In the genomic region with DNA sequence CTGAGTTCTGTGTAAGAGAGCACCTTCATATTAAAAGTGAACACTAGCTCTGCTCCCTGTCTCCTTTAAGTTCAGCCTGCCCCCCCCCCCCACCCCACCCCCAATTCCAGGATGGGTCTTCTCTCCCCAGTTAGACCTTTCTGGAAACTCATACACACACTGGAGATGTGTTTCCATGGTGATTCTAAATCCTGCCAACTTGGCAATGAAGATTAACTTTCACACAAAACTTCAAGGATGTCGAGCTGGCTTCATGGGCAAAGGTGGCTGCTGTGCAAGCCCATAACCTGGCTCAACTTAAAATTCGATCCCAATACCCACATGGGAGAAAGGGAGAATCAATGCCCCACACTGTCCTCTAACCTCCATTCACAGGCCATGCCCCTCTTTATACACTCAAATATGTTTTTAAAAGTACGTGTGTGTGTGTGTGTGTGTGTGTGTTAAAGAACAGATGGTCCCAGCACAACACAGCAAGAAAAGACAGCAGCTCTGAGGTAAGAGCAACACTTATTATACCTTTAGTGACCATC, we compare ENCODE assay signal across 8 mouse cellular contexts. TPM values are rescaled to one million over a fixed set of nuclear protein-coding genes. Genes with fewer than 3 reads are reported as not detected.
DNase-seq lines count a peak whose midpoint lies in the region; ATAC-seq and TF ChIP-seq lines count a peak whose summit lies in the region.

No protein-coding gene starts in this region.

- TF ChIP-seq CTCF in liver, adult 2 months (IDR thresholded peaks at IDR 0.05; ENCODE audit: low read depth, low read length), result no peak
- no peak for TF ChIP-seq CTCF in embryonic fibroblast, embryonic 13.5 days (IDR thresholded peaks at IDR 0.05; ENCODE audit: borderline replicate concordance, insufficient read depth, low read length)

- no peak overlapping the region for H3K4me3 ChIP-seq in liver, adult 2 months (ENCODE audit: insufficient read depth, low read depth, low read length)
- H3K4me3 ChIP-seq in embryonic fibroblast, embryonic 13.5 days (ENCODE audit: insufficient read depth, low read length), result peak overlapping the region; percentile 48
- peak overlapping the region; percentile 86; the same call in 1 of the 2 replicates for H3K4me3 ChIP-seq in intestine, embryonic 15.5 days (replicated peaks)
- peak overlapping the region; percentile 90 for H3K4me3 ChIP-seq in neural tube, embryonic 13.5 days

- peaks cover 18% of the 10 kb centered on the region for H3K79me2 ChIP-seq in liver, adult 2 months (ENCODE audit: control insufficient read depth, insufficient read depth, low read length)

- H3K36me3 ChIP-seq in liver, adult 2 months (ENCODE audit: control insufficient read depth, insufficient read depth, low read length), result no peaks in the 10 kb centered on the region
- peaks cover 5% of the 10 kb centered on the region; the same call in 1 of the 2 replicates for H3K36me3 ChIP-seq in intestine, embryonic 15.5 days
- H3K36me3 ChIP-seq in neural tube, embryonic 13.5 days, result peaks cover 24% of the 10 kb centered on the region

- no peak for TF ChIP-seq POLR2A in liver, adult 2 months (IDR thresholded peaks at IDR 0.05; ENCODE audit: extremely low read depth, insufficient read depth, low read length)
- TF ChIP-seq POLR2A in embryonic fibroblast, embryonic 13.5 days (IDR thresholded peaks at IDR 0.05; ENCODE audit: low read depth, low read length), result no peak

- peak overlapping the region; percentile 41; the same call in 1 of the 2 replicates for H3K27ac ChIP-seq in liver, adult 2 months (replicated peaks; ENCODE audit: insufficient read depth, low read depth, low read length)
- H3K27ac ChIP-seq in embryonic fibroblast, embryonic 13.5 days (ENCODE audit: insufficient read depth, low read length), result peak overlapping the region; percentile 92; the same call in 1 of the 2 replicates
- no peak overlapping the region for H3K27ac ChIP-seq in intestine, embryonic 15.5 days
- H3K27ac ChIP-seq in neural tube, embryonic 13.5 days (replicated peaks), result peak overlapping the region; percentile 97

- no peak overlapping the region for H3K9ac ChIP-seq in liver, adult 2 months (ENCODE audit: low read depth, low read length)
- 0 out of 2 replicates have a peak overlapping the region, but pooled peaks have one; percentile 57 for H3K9ac ChIP-seq in intestine, embryonic 15.5 days
- H3K9ac ChIP-seq in neural tube, embryonic 13.5 days, result peak overlapping the region; percentile 96

- peak; percentile 74 for DNase-seq in liver, adult 2 months (ENCODE audit: extremely low read depth, low read depth, low spot score)
- DNase-seq in liver, result no peak
- no peak for DNase-seq in ovary, adult 18-20 months (ENCODE audit: low spot score)
- no peak for DNase-seq in c-Kit-positive CD71-positive TER-119-positive erythroid progenitor cells, embryonic 14.5 days (ENCODE audit: low spot score)
- no peak for DNase-seq in lung, postnatal 36 days

- H3K4me1 ChIP-seq in liver, adult 2 months (ENCODE audit: control insufficient read depth, insufficient read depth, low read length), result peaks cover 19% of the 10 kb centered on the region
- H3K4me1 ChIP-seq in embryonic fibroblast, embryonic 13.5 days (ENCODE audit: control insufficient read depth, insufficient read depth, low read length), result peaks cover 5% of the 10 kb centered on the region; the same call in 1 of the 2 replicates
- peaks cover 28% of the 10 kb centered on the region for H3K4me1 ChIP-seq in intestine, embryonic 15.5 days (replicated peaks)
- peaks cover 44% of the 10 kb centered on the region for H3K4me1 ChIP-seq in neural tube, embryonic 13.5 days (replicated peaks)

- H3K27me3 ChIP-seq in liver, adult 2 months (ENCODE audit: control insufficient read depth, insufficient read depth, low read length), result no peaks in the 10 kb centered on the region
- H3K27me3 ChIP-seq in intestine, embryonic 15.5 days (replicated peaks), result no peaks in the 10 kb centered on the region
- H3K27me3 ChIP-seq in neural tube, embryonic 13.5 days, result no peaks in the 10 kb centered on the region

- 22% methylated on average over 3 of the region's 3 CpGs for WGBS in liver, adult 2 months
- WGBS in intestine, embryonic 15.5 days, result 59% methylated on average over 3 of the region's 3 CpGs
- WGBS in neural tube, embryonic 13.5 days, result 64% methylated on average over 3 of the region's 3 CpGs

- H3K4me2 ChIP-seq in intestine, embryonic 15.5 days (replicated peaks), result peak overlapping the region; percentile 86
- peak overlapping the region; percentile 98 for H3K4me2 ChIP-seq in neural tube, embryonic 13.5 days

- no peaks in the 10 kb centered on the region for H3K9me3 ChIP-seq in intestine, embryonic 15.5 days
- no peaks in the 10 kb centered on the region for H3K9me3 ChIP-seq in neural tube, embryonic 13.5 days

- no peak for ATAC-seq in intestine, embryonic 15.5 days
- ATAC-seq in neural tube, embryonic 13.5 days (ENCODE audit: low read depth), result no peak

RNA-seq across cellular contexts. Expression of a gene that starts 1.2 kb away (rescaled TPM):
- 47.6 and 54.2 TPM in 2 replicates for total RNA-seq in liver, adult 2 months (2014; rRNA removed)
- 77.5 and 79.2 TPM in 2 replicates for polyA plus RNA-seq in liver, adult 2 months (2012; rRNA removed)
- polyA plus RNA-seq in embryonic fibroblast, embryonic 13.5 days (2011; ENCODE audit: insufficient read length, low read depth, missing spikeins), result 47.6 and 60.3 TPM in 2 replicates
- polyA plus RNA-seq in intestine, embryonic 15.5 days (2015; fragmentation: Nextera tagmentation; extraction: Ambion mirVana), result 8.1 and 9.0 TPM in 2 replicates
- 10.3 TPM in 2 replicates for polyA plus RNA-seq in neural tube, embryonic 13.5 days (2015; fragmentation: Nextera tagmentation; extraction: Ambion mirVana)

RNA-seq across cellular contexts. Expression of a gene that starts 24.9 kb away (rescaled TPM):
- 18.2 and 25.5 TPM in 2 replicates for total RNA-seq in liver, adult 2 months (2014; rRNA removed)
- 27.3 and 30.6 TPM in 2 replicates for polyA plus RNA-seq in liver, adult 2 months (2012; rRNA removed)
- 31.3 and 32.1 TPM in 2 replicates for polyA plus RNA-seq in embryonic fibroblast, embryonic 13.5 days (2011; ENCODE audit: insufficient read length, low read depth, missing spikeins)
- polyA plus RNA-seq in intestine, embryonic 15.5 days (2015; fragmentation: Nextera tagmentation; extraction: Ambion mirVana), result 92.4 and 98.2 TPM in 2 replicates
- 121 and 136 TPM in 2 replicates for polyA plus RNA-seq in neural tube, embryonic 13.5 days (2015; fragmentation: Nextera tagmentation; extraction: Ambion mirVana)

RNA-seq across cellular contexts. Expression of a gene that starts 28.8 kb away (rescaled TPM):
- total RNA-seq in liver, adult 2 months (2014; rRNA removed), result 39.5 and 55.7 TPM in 2 replicates
- polyA plus RNA-seq in liver, adult 2 months (2012; rRNA removed), result 404 and 475 TPM in 2 replicates
- 2.7 and 4.7 TPM in 2 replicates for polyA plus RNA-seq in embryonic fibroblast, embryonic 13.5 days (2011; ENCODE audit: insufficient read length, low read depth, missing spikeins)
- 9.1 and 11.7 TPM in 2 replicates for polyA plus RNA-seq in intestine, embryonic 15.5 days (2015; fragmentation: Nextera tagmentation; extraction: Ambion mirVana)
- 2.4 and 3.5 TPM in 2 replicates for polyA plus RNA-seq in neural tube, embryonic 13.5 days (2015; fragmentation: Nextera tagmentation; extraction: Ambion mirVana)

RNA-seq across cellular contexts. Expression of a gene that starts 30.4 kb away (rescaled TPM):
- 0.07 and 0.09 TPM in 2 replicates for total RNA-seq in liver, adult 2 months (2014; rRNA removed)
- 0.27 and 0.40 TPM in 2 replicates for polyA plus RNA-seq in liver, adult 2 months (2012; rRNA removed)
- 11.3 and 15.1 TPM in 2 replicates for polyA plus RNA-seq in embryonic fibroblast, embryonic 13.5 days (2011; ENCODE audit: insufficient read length, low read depth, missing spikeins)
- 0.63 and 1.1 TPM in 2 replicates for polyA plus RNA-seq in intestine, embryonic 15.5 days (2015; fragmentation: Nextera tagmentation; extraction: Ambion mirVana)
- polyA plus RNA-seq in neural tube, embryonic 13.5 days (2015; fragmentation: Nextera tagmentation; extraction: Ambion mirVana), result 5.9 and 6.2 TPM in 2 replicates

RNA-seq across cellular contexts. Expression of a gene that starts 56.1 kb away (rescaled TPM):
- 0.18 TPM in 1 of 2 replicates, not detected in the other for total RNA-seq in liver, adult 2 months (2014; rRNA removed)
- not detected in 2 replicates for polyA plus RNA-seq in liver, adult 2 months (2012; rRNA removed)
- not detected in 2 replicates for polyA plus RNA-seq in embryonic fibroblast, embryonic 13.5 days (2011; ENCODE audit: insufficient read length, low read depth, missing spikeins)
- 1.1 and 1.6 TPM in 2 replicates for polyA plus RNA-seq in intestine, embryonic 15.5 days (2015; fragmentation: Nextera tagmentation; extraction: Ambion mirVana)
- 0.26 and 0.31 TPM in 2 replicates for polyA plus RNA-seq in neural tube, embryonic 13.5 days (2015; fragmentation: Nextera tagmentation; extraction: Ambion mirVana)

Comparison
In these comparisons a context has a peak if more than half of its experiments do, and no peak if none do; other contexts are left out.
1. RNA of a gene that starts 28.8 kb away (polyA plus RNA-seq): 404 to 475 TPM in liver, adult 2 months; 9.1 to 11.7 TPM in intestine, embryonic 15.5 days, 2.7 to 4.7 TPM in embryonic fibroblast, embryonic 13.5 days and 2.4 to 3.5 TPM in neural tube, embryonic 13.5 days; every median in the first group is over 10 times any median in the second.